Mouse (Mus musculus) A20 (cell line): ENCODE measurements at regions not wholly inside any gene's neighbourhood (a gene's known extent, or its start where the extent isn't known, plus 50 kb on each side); places are given as distances from the start of the nearest gene placed in this dataset.
A peak's percentile ranks its signal among the peaks of the same experiment; 100 is the strongest.
"Not testable (repeated sequence)": the region's sequence is repeated elsewhere in the genome, so short reads cannot be mapped to it uniquely, and the experiment has no call there.

ENCODE experiments used
- DNase-seq: peaks from one replicate; pipeline ENCODE4 v3.0.0-alpha.2; 2011; ENCODE audit warnings: low read depth, low spot score

DNA sequence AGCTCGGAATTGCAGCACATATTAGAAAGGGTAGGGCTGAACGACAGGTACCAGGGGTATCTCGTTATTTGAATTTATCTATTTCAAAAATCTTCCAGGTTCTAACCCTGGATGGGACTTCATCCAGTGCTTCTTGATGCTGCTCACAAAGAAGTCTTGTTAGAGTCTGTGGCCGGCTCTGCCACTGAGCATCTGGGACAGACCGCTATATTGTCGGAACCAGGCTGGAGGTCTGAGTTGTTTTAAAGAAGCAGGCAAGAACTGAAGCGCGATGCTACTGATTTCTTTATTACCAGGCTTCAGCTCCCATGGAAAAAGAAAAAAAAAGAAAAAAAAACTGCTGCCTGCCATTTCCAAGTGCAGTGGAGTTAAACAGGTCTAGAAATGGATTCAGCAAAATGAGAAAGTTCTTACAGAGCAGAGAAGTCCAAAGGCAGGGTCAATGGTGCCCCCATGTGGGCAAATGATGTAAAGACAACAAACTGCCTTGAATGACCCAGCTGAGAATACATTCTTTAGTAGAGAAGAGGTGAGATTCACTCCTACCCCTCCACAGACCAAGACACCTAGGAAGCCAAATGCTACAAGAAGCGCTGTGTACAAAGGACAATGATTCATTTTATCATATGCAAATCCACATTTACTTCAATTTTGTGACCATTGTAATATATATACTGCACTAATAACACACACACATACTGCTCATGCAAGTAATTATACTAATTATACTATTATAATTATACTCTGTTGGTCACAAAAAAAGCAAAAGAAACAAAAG is 106.2 kb upstream of the Gcfc2 start:
- DNase-seq = peak; percentile 19

DNA sequence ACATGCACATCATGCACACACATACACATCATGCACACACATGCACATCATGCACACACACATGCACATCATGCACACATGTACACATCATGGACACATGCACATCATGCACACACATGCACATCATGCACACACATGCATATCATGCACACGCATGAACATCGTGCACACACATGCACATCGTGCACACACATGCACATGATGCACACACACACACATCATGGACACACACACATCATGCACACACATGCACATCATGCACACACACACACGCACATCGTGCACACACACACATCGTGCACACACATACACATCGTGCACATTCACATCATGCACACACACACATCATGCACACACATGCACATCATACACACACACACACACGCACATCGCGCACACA is 104.9 kb upstream of the Gcfc2 start:
- no peak for DNase-seq

DNA sequence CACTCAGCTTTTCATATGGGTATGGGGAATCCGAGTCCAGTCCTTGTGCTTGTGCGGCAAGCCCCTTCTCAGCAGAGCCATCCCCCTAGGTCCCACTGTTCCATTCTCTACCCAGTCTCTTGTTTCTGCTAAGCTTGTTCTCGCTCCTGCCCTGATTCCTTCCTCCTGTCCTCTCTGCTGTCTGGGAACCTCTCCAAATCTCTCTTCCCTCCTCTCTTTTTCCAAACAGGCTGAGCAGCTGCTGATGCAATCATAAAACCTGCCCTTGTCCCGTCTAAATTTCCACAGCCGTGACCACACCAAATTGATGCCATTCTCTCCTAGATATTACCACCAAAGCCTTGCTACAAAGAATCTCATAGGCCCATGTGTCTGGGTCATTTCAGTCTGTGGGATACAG is 103.4 kb upstream of the Gcfc2 start:
- no peak for DNase-seq

DNA sequence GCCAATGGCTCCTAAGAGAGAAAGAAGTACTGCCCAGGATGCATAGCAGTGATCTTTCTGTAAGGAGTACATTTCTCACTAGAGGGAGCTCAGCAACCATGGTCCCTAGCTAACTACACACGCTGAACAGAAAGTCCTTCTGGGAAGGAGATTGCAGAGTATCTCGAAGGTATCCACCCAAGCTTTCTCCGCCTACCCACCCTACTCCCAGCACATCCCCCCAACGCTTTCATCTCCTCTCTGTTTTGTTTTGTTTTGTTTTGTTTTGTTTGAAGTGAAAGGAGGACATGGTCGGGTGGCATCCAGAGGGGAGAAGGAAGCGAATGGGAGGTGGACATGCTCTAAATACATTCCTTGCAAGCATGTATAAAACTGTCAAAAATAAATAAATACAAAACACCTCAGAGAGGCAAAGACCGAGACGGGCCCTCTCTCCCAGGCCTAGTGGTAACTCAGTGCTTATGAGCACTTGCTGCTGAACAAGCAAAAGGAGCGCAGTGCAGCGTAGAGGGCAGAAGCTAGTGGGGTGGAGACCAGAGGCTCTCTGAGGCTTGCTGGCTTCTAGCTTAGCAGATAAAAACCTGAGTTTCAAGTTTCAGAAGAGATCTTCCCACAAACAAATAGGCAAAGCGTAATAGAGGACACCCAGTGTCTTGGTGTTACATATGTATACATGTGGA is 83.9 kb upstream of the Gcfc2 start:
- peak; percentile 27 for DNase-seq

DNA sequence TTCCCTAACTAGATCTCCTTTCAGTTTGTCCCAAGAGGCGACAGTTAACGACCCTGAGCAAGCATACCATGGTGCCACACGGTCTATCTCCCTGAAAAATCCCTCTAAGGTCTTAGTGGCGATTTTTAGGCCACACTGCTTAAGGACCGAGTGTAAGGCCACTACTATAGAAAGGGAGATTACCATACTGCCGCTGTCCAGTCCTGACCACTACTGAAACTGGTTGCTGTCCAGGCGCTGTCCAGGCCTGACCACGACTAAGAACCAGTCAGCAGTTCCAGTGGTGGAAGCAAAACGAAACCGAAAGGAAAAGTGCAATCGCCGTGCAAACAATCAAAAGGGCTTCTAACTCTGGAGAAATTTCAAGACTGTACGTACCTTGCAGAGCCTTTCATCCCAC is 55.3 kb upstream of the Gcfc2 start:
- DNase-seq = not testable (repeated sequence)
